Mouse (Mus musculus): ENCODE data around the gene Nell2.

DNA sequence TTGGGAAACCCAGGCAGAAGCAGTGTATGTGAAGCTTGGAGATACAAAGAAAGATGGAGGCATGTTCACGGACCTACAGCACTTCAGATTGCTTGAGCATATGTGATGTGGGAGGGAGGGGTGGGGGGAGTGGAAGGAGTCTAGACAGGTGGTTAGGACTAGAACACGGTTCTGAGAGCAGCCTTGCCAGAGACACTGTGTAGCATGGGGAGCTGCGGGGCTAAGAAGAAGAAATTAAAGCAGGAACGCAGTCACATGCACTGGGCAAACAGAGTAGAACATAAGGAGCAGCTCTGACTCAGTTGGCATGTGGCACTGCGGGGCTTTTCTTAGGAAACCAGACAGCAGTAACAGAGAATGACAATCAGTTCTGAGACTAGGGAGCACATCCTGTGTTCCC, 40.4 kb downstream of the Nell2 start:
- no peak for TF ChIP-seq POLR2A (IDR thresholded peaks at IDR 0.05; ENCODE audit: borderline replicate concordance, extremely low read depth, low read depth, low read length)
- no peak for TF ChIP-seq CTCF (IDR thresholded peaks at IDR 0.05; ENCODE audit: insufficient read depth, low read length)
